Comparison of ENCODE assay signal across 14 mouse cellular contexts in the genomic region with DNA sequence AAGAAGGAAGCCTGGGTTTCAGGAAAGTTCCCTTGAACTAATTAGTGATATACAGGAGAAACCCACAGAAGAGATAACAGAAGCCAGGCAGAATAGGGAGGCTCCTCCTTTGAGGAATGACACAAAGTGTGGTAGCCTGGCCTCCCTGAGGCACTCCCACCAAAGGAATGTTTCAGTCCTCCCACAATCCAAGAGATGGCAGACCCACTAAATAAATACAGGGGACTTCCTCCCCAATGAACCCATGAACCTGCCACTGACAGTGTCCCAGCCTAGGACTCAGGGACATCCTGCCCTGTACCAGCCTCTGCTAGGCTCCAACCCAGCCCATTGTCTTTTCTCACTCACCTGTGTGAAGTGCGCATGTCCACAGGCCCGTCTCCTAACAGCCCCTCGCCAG. TPM values are rescaled to one million over a fixed set of nuclear protein-coding genes. Genes with fewer than 3 reads are reported as not detected.
DNase-seq lines count a peak whose midpoint lies in the region; ATAC-seq lines count a peak whose summit lies in the region.
"Had no signal": no experiment of that assay in that cellular context is flagged by ENCODE, and none has a peak within 500 bp of the region (broad histone marks: within the 10 kb centered on the region; RNA-seq: fewer than 3 reads in every experiment).

No protein-coding gene starts in this region.

- no peaks in the 10 kb centered on the region for H3K9me3 ChIP-seq in hindbrain, embryonic 10.5 days
- no peaks in the 10 kb centered on the region for H3K9me3 ChIP-seq in hindbrain, embryonic 16.5 days (ENCODE audit: control insufficient read depth, low read length)
- H3K9me3 ChIP-seq in midbrain, embryonic 10.5 days (replicated peaks), result no peaks in the 10 kb centered on the region
- no peaks in the 10 kb centered on the region for H3K9me3 ChIP-seq in midbrain, embryonic 11.5 days (ENCODE audit: control insufficient read depth, low read length)
- H3K9me3 ChIP-seq in embryonic facial prominence, embryonic 15.5 days (replicated peaks), result no peaks in the 10 kb centered on the region
- H3K9me3 ChIP-seq: forebrain, embryonic 15.5 days; G1E had no signal

- no peak overlapping the region for H3K4me3 ChIP-seq in hindbrain, embryonic 10.5 days
- H3K4me3 ChIP-seq in hindbrain, embryonic 16.5 days (ENCODE audit: low read length), result no peak overlapping the region
- no peak overlapping the region for H3K4me3 ChIP-seq in midbrain, embryonic 10.5 days
- H3K4me3 ChIP-seq in midbrain, embryonic 11.5 days (ENCODE audit: low read depth, low read length), result no peak overlapping the region
- no peak overlapping the region for H3K4me3 ChIP-seq in embryonic facial prominence, embryonic 15.5 days (replicated peaks)
- H3K4me3 ChIP-seq: forebrain, embryonic 15.5 days; layer of hippocampus, adult 2 months had no signal

- H3K4me2 ChIP-seq in hindbrain, embryonic 16.5 days (ENCODE audit: low read length), result no peak overlapping the region
- no peak overlapping the region for H3K4me2 ChIP-seq in midbrain, embryonic 11.5 days
- H3K4me2 ChIP-seq in embryonic facial prominence, embryonic 15.5 days (replicated peaks), result no peak overlapping the region
- H3K4me2 ChIP-seq: forebrain, embryonic 15.5 days had no signal

- no peak for DNase-seq in hindbrain, embryonic 10.5 days (ENCODE audit: low spot score)
- no peak for DNase-seq in midbrain, embryonic 10.5 days (ENCODE audit: low spot score)
- no peak for DNase-seq in midbrain, embryonic 11.5 days (ENCODE audit: low spot score, missing footprints)
- no peak for DNase-seq in urinary bladder, adult 18-20 months (ENCODE audit: low spot score in 2 of 2)
- DNase-seq in adrenal gland, adult 2 months, result no peak
- DNase-seq: cerebellum, adult 9-11 months; gastrocnemius, postnatal 25 days; liver, postnatal 0 days; right cerebral cortex, postnatal 25 days had no signal

- no peak overlapping the region; the same call in 1 of the 2 replicates for H3K9ac ChIP-seq in hindbrain, embryonic 16.5 days (ENCODE audit: low read depth, low read length)
- H3K9ac ChIP-seq in midbrain, embryonic 11.5 days (ENCODE audit: low read length), result no peak overlapping the region
- H3K9ac ChIP-seq in embryonic facial prominence, embryonic 15.5 days, result no peak overlapping the region
- H3K9ac ChIP-seq: forebrain, embryonic 15.5 days; liver, postnatal 0 days had no signal

- peaks cover 68% of the 10 kb centered on the region for H3K36me3 ChIP-seq in hindbrain, embryonic 10.5 days
- H3K36me3 ChIP-seq in hindbrain, embryonic 16.5 days (ENCODE audit: control insufficient read depth, insufficient read depth, low read length), result peaks cover 5% of the 10 kb centered on the region; the same call in 1 of the 2 replicates
- peaks cover 68% of the 10 kb centered on the region for H3K36me3 ChIP-seq in midbrain, embryonic 10.5 days
- H3K36me3 ChIP-seq in midbrain, embryonic 11.5 days (ENCODE audit: control insufficient read depth, insufficient read depth, low read length), result peaks cover 8% of the 10 kb centered on the region; the same call in 1 of the 2 replicates
- H3K36me3 ChIP-seq in embryonic facial prominence, embryonic 15.5 days, result peaks cover 15% of the 10 kb centered on the region; the same call in 1 of the 2 replicates
- H3K36me3 ChIP-seq: forebrain, embryonic 15.5 days had no signal

- peak overlapping the region; percentile 4; the same call in 1 of the 2 replicates for H3K27ac ChIP-seq in hindbrain, embryonic 10.5 days
- H3K27ac ChIP-seq in hindbrain, embryonic 16.5 days (ENCODE audit: low read depth, low read length), result no peak overlapping the region
- H3K27ac ChIP-seq in midbrain, embryonic 10.5 days (replicated peaks), result 0 out of 2 replicates have a peak overlapping the region, but pooled peaks have one; percentile 63
- H3K27ac ChIP-seq in midbrain, embryonic 11.5 days (ENCODE audit: low read depth, low read length), result no peak overlapping the region
- H3K27ac ChIP-seq in embryonic facial prominence, embryonic 15.5 days (replicated peaks), result peak overlapping the region; percentile 63; the same call in 1 of the 2 replicates

- H3K4me1 ChIP-seq in hindbrain, embryonic 10.5 days (replicated peaks), result peaks cover 36% of the 10 kb centered on the region
- no peaks in the 10 kb centered on the region for H3K4me1 ChIP-seq in hindbrain, embryonic 16.5 days (ENCODE audit: control insufficient read depth, insufficient read depth, low read depth, low read length)
- H3K4me1 ChIP-seq in midbrain, embryonic 10.5 days, result peaks cover 32% of the 10 kb centered on the region
- no peaks in the 10 kb centered on the region for H3K4me1 ChIP-seq in midbrain, embryonic 11.5 days (ENCODE audit: control insufficient read depth, insufficient read depth, low read length)
- H3K4me1 ChIP-seq in embryonic facial prominence, embryonic 15.5 days, result peaks cover 39% of the 10 kb centered on the region

- no peaks in the 10 kb centered on the region for H3K27me3 ChIP-seq in hindbrain, embryonic 10.5 days (ENCODE audit: insufficient read depth, poor library complexity, severe bottlenecking)
- H3K27me3 ChIP-seq in hindbrain, embryonic 16.5 days (replicated peaks; ENCODE audit: control insufficient read depth, insufficient read depth, low read length), result no peaks in the 10 kb centered on the region
- no peaks in the 10 kb centered on the region for H3K27me3 ChIP-seq in midbrain, embryonic 10.5 days (ENCODE audit: low read depth, poor library complexity, severe bottlenecking)
- no peaks in the 10 kb centered on the region for H3K27me3 ChIP-seq in midbrain, embryonic 11.5 days (ENCODE audit: control insufficient read depth, insufficient read depth, low read length)
- H3K27me3 ChIP-seq in embryonic facial prominence, embryonic 15.5 days, result no peaks in the 10 kb centered on the region
- H3K27me3 ChIP-seq: forebrain, embryonic 15.5 days had no signal

- no peak for ATAC-seq in hindbrain, embryonic 16.5 days
- ATAC-seq in midbrain, embryonic 11.5 days (ENCODE audit: low FRiP score), result no peak
- no peak for ATAC-seq in embryonic facial prominence, embryonic 15.5 days (ENCODE audit: insufficient number of reproducible peaks, low FRiP score, low TSS enrichment, low read depth)

- WGBS in hindbrain, embryonic 10.5 days, result 92% methylated on average over 3 of the region's 3 CpGs
- 95% methylated on average over 3 of the region's 3 CpGs for WGBS in hindbrain, embryonic 16.5 days
- WGBS in midbrain, embryonic 10.5 days, result 90% methylated on average over 3 of the region's 3 CpGs
- 91% methylated on average over 3 of the region's 3 CpGs for WGBS in midbrain, embryonic 11.5 days
- WGBS in embryonic facial prominence, embryonic 15.5 days, result 87% methylated on average over 3 of the region's 3 CpGs

RNA-seq across cellular contexts. Expression of gene Yjefn3, which starts 32.9 kb away (rescaled TPM):
- polyA plus RNA-seq in hindbrain, embryonic 10.5 days (2016; fragmentation: Nextera tagmentation; extraction: Ambion mirVana), result 4.9 and 7.3 TPM in 2 replicates
- polyA plus RNA-seq in hindbrain, embryonic 16.5 days (2015; fragmentation: Nextera tagmentation; extraction: Ambion mirVana), result 13.6 and 14.3 TPM in 2 replicates
- 4.2 and 5.9 TPM in 2 replicates for polyA plus RNA-seq in midbrain, embryonic 10.5 days (2016; fragmentation: Nextera tagmentation; extraction: Ambion mirVana)
- polyA plus RNA-seq in midbrain, embryonic 11.5 days (2014; fragmentation: Nextera tagmentation; extraction: Ambion mirVana), result 3.2 and 3.6 TPM in 2 replicates
- 4.0 and 5.3 TPM in 2 replicates for polyA plus RNA-seq in embryonic facial prominence, embryonic 15.5 days (2015; fragmentation: Nextera tagmentation; extraction: Ambion mirVana)
- 1 to 10 TPM; 1.9 to 4.2 TPM for total RNA-seq in adrenal gland, adult 2 months (2021)
- 6.6 and 10.8 TPM in 2 replicates for polyA plus RNA-seq in adrenal gland, adult 2 months (2012; rRNA removed)

RNA-seq across cellular contexts. Expression of gene Ndufa13, which starts 33.1 kb away (rescaled TPM):
- polyA plus RNA-seq in hindbrain, embryonic 10.5 days (2016; fragmentation: Nextera tagmentation; extraction: Ambion mirVana), result 166 and 177 TPM in 2 replicates
- 191 and 216 TPM in 2 replicates for polyA plus RNA-seq in hindbrain, embryonic 16.5 days (2015; fragmentation: Nextera tagmentation; extraction: Ambion mirVana)
- 173 and 174 TPM in 2 replicates for polyA plus RNA-seq in midbrain, embryonic 10.5 days (2016; fragmentation: Nextera tagmentation; extraction: Ambion mirVana)
- 167 and 172 TPM in 2 replicates for polyA plus RNA-seq in midbrain, embryonic 11.5 days (2014; fragmentation: Nextera tagmentation; extraction: Ambion mirVana)
- polyA plus RNA-seq in embryonic facial prominence, embryonic 15.5 days (2015; fragmentation: Nextera tagmentation; extraction: Ambion mirVana), result 178 and 188 TPM in 2 replicates
- 100 to 1,000 TPM; 160 to 215 TPM for total RNA-seq in adrenal gland, adult 2 months (2021)
- polyA plus RNA-seq in adrenal gland, adult 2 months (2012; rRNA removed), result 83.3 and 99.4 TPM in 2 replicates

RNA-seq across cellular contexts. Expression of gene Tssk6, which starts 33.4 kb away (rescaled TPM):
- 4.7 and 4.8 TPM in 2 replicates for polyA plus RNA-seq in hindbrain, embryonic 10.5 days (2016; fragmentation: Nextera tagmentation; extraction: Ambion mirVana)
- 3.5 and 3.7 TPM in 2 replicates for polyA plus RNA-seq in hindbrain, embryonic 16.5 days (2015; fragmentation: Nextera tagmentation; extraction: Ambion mirVana)
- polyA plus RNA-seq in midbrain, embryonic 10.5 days (2016; fragmentation: Nextera tagmentation; extraction: Ambion mirVana), result 5.2 and 5.4 TPM in 2 replicates
- 3.4 and 4.0 TPM in 2 replicates for polyA plus RNA-seq in midbrain, embryonic 11.5 days (2014; fragmentation: Nextera tagmentation; extraction: Ambion mirVana)
- 3.6 and 4.0 TPM in 2 replicates for polyA plus RNA-seq in embryonic facial prominence, embryonic 15.5 days (2015; fragmentation: Nextera tagmentation; extraction: Ambion mirVana)
- under 1 TPM; 0.35 to 0.66 TPM for total RNA-seq in adrenal gland, adult 2 months (2021)
- polyA plus RNA-seq in adrenal gland, adult 2 months (2012; rRNA removed), result 1.3 and 2.0 TPM in 2 replicates
- total RNA-seq: gastrocnemius, postnatal 25 days had no signal

RNA-seq across cellular contexts. Expression of gene Cilp2, which starts 47.9 kb away (rescaled TPM):
- 0.44 and 0.47 TPM in 2 replicates for polyA plus RNA-seq in hindbrain, embryonic 10.5 days (2016; fragmentation: Nextera tagmentation; extraction: Ambion mirVana)
- 6.6 and 7.0 TPM in 2 replicates for polyA plus RNA-seq in hindbrain, embryonic 16.5 days (2015; fragmentation: Nextera tagmentation; extraction: Ambion mirVana)
- 0.47 TPM in 2 replicates for polyA plus RNA-seq in midbrain, embryonic 10.5 days (2016; fragmentation: Nextera tagmentation; extraction: Ambion mirVana)
- polyA plus RNA-seq in midbrain, embryonic 11.5 days (2014; fragmentation: Nextera tagmentation; extraction: Ambion mirVana), result 0.31 and 0.40 TPM in 2 replicates
- 1.1 and 1.2 TPM in 2 replicates for polyA plus RNA-seq in embryonic facial prominence, embryonic 15.5 days (2015; fragmentation: Nextera tagmentation; extraction: Ambion mirVana)
- under 1 TPM; 0.07 to 0.09 TPM for total RNA-seq in adrenal gland, adult 2 months (2021)
- polyA plus RNA-seq in adrenal gland, adult 2 months (2012; rRNA removed), result 0.39 and 1.1 TPM in 2 replicates

Comparison
In these comparisons a context has a peak if more than half of its experiments do, and no peak if none do; other contexts are left out.
1. H3K27ac ChIP-seq: peak in hindbrain, embryonic 10.5 days (single experiment), midbrain, embryonic 10.5 days (single experiment) and embryonic facial prominence, embryonic 15.5 days (single experiment); none in hindbrain, embryonic 16.5 days (single experiment) and midbrain, embryonic 11.5 days (single experiment).